Mouse (Mus musculus) limb, embryonic 14.5 days (tissue): ENCODE data around the gene Zfp217. TPM values are rescaled to one million over a fixed set of nuclear protein-coding genes. Genes with fewer than 3 reads are reported as not detected.
A peak's percentile ranks its signal among the peaks of the same experiment; 100 is the strongest.

Source experiments
- ATAC-seq: fragments of 200-750 bp; cut with Nextera tagmentation; 2 replicates; pipeline ENCODE4 v1.8.0; 2017; ENCODE audit warnings: low read depth, moderate number of reproducible peaks, moderate TSS enrichment; ENCODE audit not compliant: low FRiP score
- DNase-seq: peaks from one replicate; pipeline ENCODE4 v3.0.0-alpha.2; 2015; ENCODE audit warnings: low spot score
- H3K27ac ChIP-seq: fragments of 300-500 bp; sonication (generic); replicated peaks from 2 replicates; pipeline ENCODE4 v1.5.1; 2014; ENCODE audit warnings: low read depth, mild to moderate bottlenecking, low read length, moderate library complexity, mixed read lengths
- H3K27me3 ChIP-seq: fragments of 300-500 bp; sonication (generic); 2 replicates; pipeline ENCODE4 v1.6.1; 2014; ENCODE audit warnings: low read length, mixed read lengths; ENCODE audit not compliant: control insufficient read depth, insufficient read depth
- H3K36me3 ChIP-seq: fragments of 300-500 bp; sonication (generic); 2 replicates; pipeline ENCODE4 v1.6.1; 2014; ENCODE audit warnings: mild to moderate bottlenecking, low read length, moderate library complexity, mixed read lengths; ENCODE audit not compliant: control insufficient read depth, insufficient read depth
- H3K4me1 ChIP-seq: fragments of 300-500 bp; sonication (generic); 2 replicates; pipeline ENCODE4 v1.6.1; 2014; ENCODE audit warnings: antibody characterized with exemption, low read length, mixed read lengths; ENCODE audit not compliant: control insufficient read depth, insufficient read depth
- H3K4me2 ChIP-seq: fragments of 300-500 bp; sonication (generic); replicated peaks from 2 replicates; pipeline ENCODE4 v1.6.1; 2014; ENCODE audit warnings: low read depth, mild to moderate bottlenecking, low read length, moderate library complexity; ENCODE audit not compliant: severe bottlenecking
- H3K4me3 ChIP-seq: fragments of 300-500 bp; sonication (generic); replicated peaks from 2 replicates; pipeline ENCODE4 v1.5.1; 2014; ENCODE audit warnings: low read length
- H3K9ac ChIP-seq: fragments of 300-500 bp; sonication (generic); 2 replicates; pipeline ENCODE4 v1.6.1; 2014; ENCODE audit warnings: mild to moderate bottlenecking, low read depth, low read length, moderate library complexity; ENCODE audit not compliant: severe bottlenecking
- H3K9me3 ChIP-seq: fragments of 300-500 bp; sonication (generic); 2 replicates; pipeline ENCODE4 v1.6.1; 2016; ENCODE audit warnings: low read length; ENCODE audit not compliant: control insufficient read depth
- POLR2A ChIP-seq: fragments of 200-500 bp; IDR thresholded peaks from 2 replicates; pipeline ENCODE4 v1.8.0; 2012; ENCODE audit warnings: inconsistent platforms, mild to moderate bottlenecking, moderate library complexity, borderline replicate concordance; ENCODE audit not compliant: insufficient read depth, insufficient read length; ENCODE audit errors: extremely low read depth
- WGBS: fragments of 180-500 bp; shearing (Covaris S2); extraction: QIAGEN DNeasy Blood & Tissue Kit; methylation state at CpG from one replicate; pipeline ENCODE4 v1.1.7; 2014; 5-methylcytosine and 5-hydroxymethylcytosine counted together
- polyA plus RNA-seq, 2 experiments: library from polyadenylated mRNA; depleted of rRNA in 1 of 2; stranded (reverse) in 1 of 2; unstranded in 1 of 2; fragments of >200 nt; fragmentation: Nextera tagmentation in 1 of 2; extraction: Ambion mirVana in 1 of 2; gene quantifications; 2 replicates each; pipeline versions ENCODE4 v1.2.1 to v1.2.3; 2012 to 2014

Gene Zfp217
- polyA plus RNA-seq, 2 experiments: 4.0 to 11.7 TPM

GRCm38 (mm10) chr2:170133093-170133731 lies 14.7 kb downstream of the Zfp217 start:
- Histone ChIP-seq H3K9ac (peak overlapping the region; percentile 53), H3K4me2 (peak overlapping the region; percentile 80), H3K27me3 (no peaks in the 10 kb centered on the region), H3K36me3 (no peaks in the 10 kb centered on the region), H3K9me3 (no peaks in the 10 kb centered on the region), H3K27ac (peak overlapping the region; percentile 53), H3K4me1 (peaks cover 28% of the 10 kb centered on the region), H3K4me3 (peak overlapping the region; percentile 44)
- TF ChIP-seq POLR2A: peak; percentile 40; the same call in 1 of the 2 replicates
- ATAC-seq: no peak
- 0% methylated on average over 28 of the region's 28 CpGs for WGBS
- DNase-seq: peak; percentile 80

DNA sequence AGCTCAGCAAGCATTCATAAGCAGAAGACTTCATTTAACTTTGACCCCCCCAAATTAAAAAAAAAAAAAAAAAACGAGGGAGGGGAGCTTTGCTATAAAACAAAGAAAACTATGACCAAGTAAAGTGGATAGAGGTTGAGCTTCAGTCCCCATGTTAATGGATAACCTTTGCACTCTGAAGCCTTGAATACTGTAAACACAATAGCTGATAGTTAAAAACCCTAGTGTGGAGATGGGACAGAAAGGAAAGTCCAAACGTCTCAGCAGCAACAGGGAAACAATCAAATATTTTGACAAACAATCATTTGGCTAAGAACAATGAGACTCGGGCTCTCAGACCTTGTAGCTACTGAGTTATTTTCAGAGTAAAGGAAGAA lies 15.2 kb downstream of the Zfp217 start:
- no peak for TF ChIP-seq POLR2A
- Histone ChIP-seq H3K36me3 (no peaks in the 10 kb centered on the region), H3K27ac (peak overlapping the region; percentile 53), H3K9ac (0 out of 2 replicates have a peak overlapping the region, but pooled peaks have one; percentile 53), H3K27me3 (no peaks in the 10 kb centered on the region), H3K9me3 (no peaks in the 10 kb centered on the region), H3K4me2 (peak overlapping the region; percentile 80), H3K4me3 (peak overlapping the region; percentile 44), H3K4me1 (peaks cover 33% of the 10 kb centered on the region)
- 0% methylated on average over 3 of the region's 3 CpGs for WGBS
- DNase-seq (no peak), ATAC-seq (no peak)

- 0 out of 2 replicates have a peak overlapping the region, but pooled peaks have one; percentile 16 for H3K27ac ChIP-seq
- no peak overlapping the region for H3K9ac ChIP-seq
- no peaks in the 10 kb centered on the region for H3K36me3 ChIP-seq
- no peaks in the 10 kb centered on the region for H3K9me3 ChIP-seq
- H3K4me3 ChIP-seq: peak overlapping the region; percentile 89
- TF ChIP-seq POLR2A: no peak
- no peaks in the 10 kb centered on the region for H3K27me3 ChIP-seq
- WGBS: 5% methylated on average over 10 of the region's 10 CpGs
- ATAC-seq: no peak
- DNase-seq: no peak
- H3K4me1 ChIP-seq: peaks cover 39% of the 10 kb centered on the region
- H3K4me2 ChIP-seq: peak overlapping the region; percentile 80
Observed at GRCm38 (mm10) chr2:170131981-170132460, 15.9 kb downstream of the Zfp217 start.

DNA sequence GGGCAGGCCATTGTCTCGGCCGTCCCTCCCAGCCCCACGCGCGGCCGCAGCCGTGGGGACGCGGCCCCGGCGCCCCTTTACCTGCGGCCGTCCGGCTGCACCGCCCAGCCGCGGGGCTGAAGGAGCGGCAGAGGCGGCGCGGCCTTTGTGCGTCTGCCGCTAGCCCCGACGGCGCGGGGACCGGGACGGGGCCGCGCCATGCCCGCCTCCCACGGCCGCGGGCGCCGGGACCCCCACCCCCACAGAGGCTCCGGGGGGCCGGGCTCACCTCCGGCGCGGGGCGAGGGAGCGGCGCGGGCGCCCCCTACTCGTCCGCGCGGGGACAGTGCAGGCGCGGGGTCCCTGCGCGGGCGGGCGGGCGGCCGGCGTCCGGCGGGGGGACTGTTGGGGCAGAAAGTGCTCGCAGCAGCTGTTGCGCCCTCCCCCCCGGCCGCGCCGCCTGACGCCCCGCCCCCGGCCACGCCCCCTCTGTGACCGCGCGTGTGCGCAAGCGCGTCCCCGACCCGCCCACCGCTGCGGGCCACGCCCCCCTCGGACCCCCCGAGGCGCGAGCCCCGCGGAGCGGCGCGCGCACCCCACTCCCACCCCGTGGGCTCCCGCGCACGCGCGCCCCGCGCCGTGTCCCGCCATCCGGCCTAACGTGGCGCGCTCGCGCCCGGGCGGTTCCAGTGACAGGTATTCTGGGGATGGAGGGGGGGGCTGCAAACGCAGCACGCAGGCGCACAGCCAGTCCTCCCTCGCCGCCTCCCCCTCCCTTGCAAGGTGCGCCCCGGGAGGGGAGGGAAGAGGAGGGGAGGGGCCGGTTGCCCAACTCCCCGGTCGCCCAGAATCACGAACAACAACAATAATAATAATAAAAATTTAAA lies 16.9 kb downstream of the Zfp217 start:
- under 1% methylated on average over 33 of the region's 122 CpGs for WGBS
- Histone ChIP-seq H3K27me3 (no peaks in the 10 kb centered on the region), H3K36me3 (no peaks in the 10 kb centered on the region), H3K9ac (peak overlapping the region; percentile 96), H3K4me3 (peak overlapping the region; percentile 89), H3K9me3 (no peaks in the 10 kb centered on the region), H3K4me2 (peak overlapping the region; percentile 80), H3K4me1 (peaks cover 43% of the 10 kb centered on the region), H3K27ac (peak overlapping the region; percentile 88)
- DNase-seq: peak; percentile 87
- ATAC-seq: peak; percentile 87
- 0 out of 2 replicates have a peak, but pooled peaks have one; percentile 14 for TF ChIP-seq POLR2A

GRCm38 (mm10) chr2:170129923-170130779 lies 17.8 kb downstream of the Zfp217 start:
- Histone ChIP-seq H3K36me3 (no peaks in the 10 kb centered on the region), H3K9me3 (no peaks in the 10 kb centered on the region), H3K4me3 (peak overlapping the region; percentile 89), H3K9ac (peak overlapping the region; percentile 96), H3K27ac (peak overlapping the region; percentile 88), H3K27me3 (no peaks in the 10 kb centered on the region), H3K4me1 (peaks cover 49% of the 10 kb centered on the region), H3K4me2 (peak overlapping the region; percentile 57)
- DNase-seq (peak; percentile 37), ATAC-seq (peak; percentile 35)
- TF ChIP-seq POLR2A: no peak
- WGBS: under 1% methylated on average over 44 of the region's 48 CpGs
